Mouse (Mus musculus) kidney, postnatal 0 days (tissue): ENCODE results near the gene Alkbh6. TPM values are rescaled to one million over a fixed set of nuclear protein-coding genes. Genes with fewer than 3 reads are reported as not detected.

ENCODE experiments used
- ATAC-seq: fragments of 200-750 bp; cut with Nextera tagmentation; replicated peaks from 2 replicates; pipeline ENCODE4 v1.8.0; 2017; ENCODE audit warnings: low read depth, moderate number of reproducible peaks, moderate TSS enrichment, moderate library complexity; ENCODE audit not compliant: low FRiP score
- DNase-seq: peaks from one replicate; pipeline ENCODE4 v3.0.0-alpha.2; 2016; ENCODE audit warnings: low spot score
- H3K27ac ChIP-seq: fragments of 300-500 bp; sonication (generic); 2 replicates; pipeline ENCODE4 v1.5.1; 2014; ENCODE audit warnings: mild to moderate bottlenecking
- H3K27me3 ChIP-seq: fragments of 300-500 bp; sonication (generic); 2 replicates; pipeline ENCODE4 v1.6.1; 2014; ENCODE audit warnings: low read length, mixed read lengths; ENCODE audit not compliant: insufficient read depth
- H3K36me3 ChIP-seq: fragments of 300-500 bp; sonication (generic); 2 replicates; pipeline ENCODE4 v1.6.1; 2014; ENCODE audit warnings: low read length, mixed read lengths; ENCODE audit not compliant: insufficient read depth
- H3K4me1 ChIP-seq: fragments of 300-500 bp; sonication (generic); replicated peaks from 2 replicates; pipeline ENCODE4 v1.6.1; 2014; ENCODE audit warnings: antibody characterized with exemption, low read length, mixed read lengths; ENCODE audit not compliant: insufficient read depth
- H3K4me2 ChIP-seq: fragments of 300-500 bp; sonication (generic); 2 replicates; pipeline ENCODE4 v1.6.1; 2014; ENCODE audit warnings: mild to moderate bottlenecking, low read length, moderate library complexity, mixed read lengths
- H3K4me3 ChIP-seq: fragments of 300-500 bp; sonication (generic); replicated peaks from 2 replicates; pipeline ENCODE4 v1.5.1; 2014; ENCODE audit warnings: low read depth, low read length
- H3K9ac ChIP-seq: fragments of 300-500 bp; sonication (generic); 2 replicates; pipeline ENCODE4 v1.6.1; 2014; ENCODE audit warnings: low read depth, low read length
- H3K9me3 ChIP-seq: fragments of 300-500 bp; sonication (generic); replicated peaks from 2 replicates; pipeline ENCODE4 v1.6.1; 2016; ENCODE audit warnings: low read length, inconsistent platforms, mixed read lengths
- CTCF ChIP-seq: IDR thresholded peaks from 2 replicates; pipeline ENCODE4 v1.5.1; 2016; ENCODE audit warnings: antibody characterized with exemption, low read depth, mild to moderate bottlenecking, moderate library complexity
- WGBS: fragments of 180-500 bp; shearing (Covaris S2); extraction: QIAGEN DNeasy Blood & Tissue Kit; methylation state at CpG from one replicate; pipeline ENCODE4 v1.1.7; 2014; 5-methylcytosine and 5-hydroxymethylcytosine counted together
- polyA plus RNA-seq: library from polyadenylated mRNA; unstranded; fragments of >200 nt; fragmentation: Nextera tagmentation; extraction: Ambion mirVana; gene quantifications from 2 replicates; pipeline ENCODE4 v1.2.1, GENCODE M21; 2015

Alkbh6 gene
- polyA plus RNA-seq, 1 experiment from 2014 or later: 101 TPM

- H3K27ac ChIP-seq: no peak overlapping the region
- 27% methylated on average over 21 of the region's 21 CpGs for WGBS
- TF ChIP-seq CTCF: no peak
- no peak overlapping the region for H3K9ac ChIP-seq
- H3K27me3 ChIP-seq: no peaks in the 10 kb centered on the region
- H3K36me3 ChIP-seq: no peaks in the 10 kb centered on the region
- no peaks in the 10 kb centered on the region for H3K4me1 ChIP-seq
- DNase-seq: peak; percentile 81
- no peak overlapping the region for H3K4me2 ChIP-seq
- H3K9me3 ChIP-seq: no peaks in the 10 kb centered on the region
- no peak overlapping the region for H3K4me3 ChIP-seq
- ATAC-seq: no peak
Measured at GRCm38 (mm10) chr7:30346635-30347379, 38.3 kb downstream of the Alkbh6 start.

GRCm38 (mm10) chr7:30347828-30348227 is 39.3 kb downstream of the Alkbh6 start:
- Histone ChIP-seq H3K4me2 (no peak overlapping the region), H3K9me3 (no peaks in the 10 kb centered on the region), H3K4me3 (no peak overlapping the region), H3K36me3 (no peaks in the 10 kb centered on the region), H3K9ac (no peak overlapping the region), H3K27me3 (no peaks in the 10 kb centered on the region), H3K27ac (no peak overlapping the region), H3K4me1 (no peaks in the 10 kb centered on the region)
- DNase-seq (peak; percentile 75), ATAC-seq (0 out of 2 replicates have a peak, but pooled peaks have one; percentile 29)
- under 1% methylated on average over 30 of the region's 30 CpGs for WGBS
- TF ChIP-seq CTCF: peak; percentile 81

GRCm38 (mm10) chr7:30353279-30353822 is 44.8 kb downstream of the Alkbh6 start:
- DNase-seq: peak; percentile 72

GRCm38 (mm10) chr7:30354059-30354458 is 45.5 kb downstream of the Alkbh6 start:
- WGBS: 66% methylated on average over 4 of the region's 4 CpGs
- 0 out of 2 replicates have a peak, but pooled peaks cover 8% of the 10 kb centered on the region for H3K36me3 ChIP-seq
- no peak for ATAC-seq

More at GRCm38 (mm10) chr7:30353279-30353822, 44.8 kb downstream of the Alkbh6 start:
- no peak; the same call in 1 of the 2 replicates for ATAC-seq
- Histone ChIP-seq H3K27ac (no peak overlapping the region), H3K4me3 (no peak overlapping the region), H3K9me3 (no peaks in the 10 kb centered on the region), H3K36me3 (0 out of 2 replicates have a peak, but pooled peaks cover 8% of the 10 kb centered on the region), H3K9ac (no peak overlapping the region; the same call in 1 of the 2 replicates), H3K4me1 (no peaks in the 10 kb centered on the region; the same call in 1 of the 2 replicates), H3K4me2 (no peak overlapping the region), H3K27me3 (no peaks in the 10 kb centered on the region)
- WGBS: 8% methylated on average over 6 of the region's 6 CpGs
- TF ChIP-seq CTCF: peak; percentile 73

GRCm38 (mm10) chr7:30358378-30359186 is 50.1 kb downstream of the Alkbh6 start:
- ATAC-seq (no peak), DNase-seq (peak; percentile 46)
- Histone ChIP-seq H3K9me3 (no peaks in the 10 kb centered on the region), H3K4me1 (peaks cover 28% of the 10 kb centered on the region), H3K27ac (peak overlapping the region; percentile 92), H3K4me3 (no peak overlapping the region), H3K9ac (no peak overlapping the region), H3K27me3 (no peaks in the 10 kb centered on the region), H3K36me3 (0 out of 2 replicates have a peak, but pooled peaks cover 8% of the 10 kb centered on the region), H3K4me2 (peak overlapping the region; percentile 31; the same call in 1 of the 2 replicates)
- WGBS: 49% methylated on average over 7 of the region's 7 CpGs
- TF ChIP-seq CTCF: no peak

More at GRCm38 (mm10) chr7:30354059-30354458, 45.5 kb downstream of the Alkbh6 start:
- no peak for TF ChIP-seq CTCF
- Histone ChIP-seq H3K27ac (no peak overlapping the region), H3K4me2 (no peak overlapping the region), H3K4me1 (peaks cover under 1% of the 10 kb centered on the region; the same call in 1 of the 2 replicates), H3K9ac (no peak overlapping the region; the same call in 1 of the 2 replicates), H3K9me3 (no peaks in the 10 kb centered on the region), H3K27me3 (no peaks in the 10 kb centered on the region), H3K4me3 (no peak overlapping the region)
- no peak for DNase-seq
